Mouse (Mus musculus): ENCODE measurements at regions not wholly inside any gene's neighbourhood (a gene's known extent, or its start where the extent isn't known, plus 50 kb on each side); places are given as distances from the start of the nearest gene placed in this dataset.

DNA sequence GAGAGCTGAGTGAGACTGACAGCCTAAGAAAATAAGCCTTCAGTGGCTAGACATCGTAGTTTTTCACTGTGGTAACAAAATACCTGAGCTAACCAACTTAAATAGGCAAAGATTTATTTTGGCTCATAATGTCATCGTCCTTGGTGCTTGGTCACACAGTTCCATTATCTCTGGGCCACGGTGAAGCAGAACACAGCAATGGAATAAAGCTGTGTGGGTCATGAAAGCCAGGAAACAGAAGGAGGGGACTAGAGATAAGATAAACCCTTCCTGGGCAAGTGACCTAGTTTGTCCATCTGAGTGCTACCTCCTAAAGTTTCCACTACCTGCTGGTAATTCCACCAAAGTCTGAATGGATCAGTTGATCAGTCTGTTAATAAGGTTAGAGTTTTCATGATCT, 134.8 kb upstream of the Gm5129 start:
- no peaks in the 10 kb centered on the region for H3K9me3 ChIP-seq (ENCODE audit: control insufficient read depth, low read length)
- WGBS = 68% methylated on average over 3 of the region's 3 CpGs
- no peaks in the 10 kb centered on the region for H3K4me1 ChIP-seq (replicated peaks; ENCODE audit: control insufficient read depth, insufficient read depth, low read length)
- H3K9ac ChIP-seq (ENCODE audit: low read length) = no peak overlapping the region
- no peak overlapping the region for H3K4me3 ChIP-seq (ENCODE audit: low read depth, low read length)
- H3K27ac ChIP-seq (ENCODE audit: low read depth) = no peak overlapping the region
- no peak for DNase-seq (ENCODE audit: low spot score)
- H3K4me2 ChIP-seq (ENCODE audit: low read length) = no peak overlapping the region
- no peaks in the 10 kb centered on the region for H3K36me3 ChIP-seq (ENCODE audit: control insufficient read depth, insufficient read depth, low read length)
- no peaks in the 10 kb centered on the region for H3K27me3 ChIP-seq (replicated peaks; ENCODE audit: control insufficient read depth, insufficient read depth, low read length)
- no peak for ATAC-seq (replicated peaks; ENCODE audit: low FRiP score, low TSS enrichment, low read depth)

DNA sequence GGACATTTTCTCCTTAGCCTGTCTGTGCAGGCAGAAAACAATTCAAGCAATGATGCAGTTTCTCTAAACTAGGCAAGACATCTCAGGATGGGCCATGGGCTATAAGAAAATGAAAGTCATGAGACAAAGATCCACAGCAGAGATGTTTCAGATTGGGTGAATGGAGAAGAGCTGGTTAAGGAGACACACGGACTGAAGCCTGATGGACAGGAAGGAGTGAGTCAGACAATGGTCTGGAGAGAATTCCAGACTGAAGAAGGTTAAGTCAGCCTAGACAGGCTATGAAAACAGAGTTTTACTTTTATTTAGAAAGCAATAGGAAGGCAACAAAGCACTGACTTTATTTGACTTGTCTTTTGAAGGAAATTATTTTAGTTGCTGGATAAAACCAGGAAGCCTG, 137.5 kb upstream of the Il6 start:
- no peak for ATAC-seq (replicated peaks; ENCODE audit: low FRiP score, low TSS enrichment, low read depth)
- 70% methylated on average over 1 of the region's 1 CpGs for WGBS
- no peaks in the 10 kb centered on the region for H3K4me1 ChIP-seq (replicated peaks; ENCODE audit: control insufficient read depth, insufficient read depth, low read length)

DNA sequence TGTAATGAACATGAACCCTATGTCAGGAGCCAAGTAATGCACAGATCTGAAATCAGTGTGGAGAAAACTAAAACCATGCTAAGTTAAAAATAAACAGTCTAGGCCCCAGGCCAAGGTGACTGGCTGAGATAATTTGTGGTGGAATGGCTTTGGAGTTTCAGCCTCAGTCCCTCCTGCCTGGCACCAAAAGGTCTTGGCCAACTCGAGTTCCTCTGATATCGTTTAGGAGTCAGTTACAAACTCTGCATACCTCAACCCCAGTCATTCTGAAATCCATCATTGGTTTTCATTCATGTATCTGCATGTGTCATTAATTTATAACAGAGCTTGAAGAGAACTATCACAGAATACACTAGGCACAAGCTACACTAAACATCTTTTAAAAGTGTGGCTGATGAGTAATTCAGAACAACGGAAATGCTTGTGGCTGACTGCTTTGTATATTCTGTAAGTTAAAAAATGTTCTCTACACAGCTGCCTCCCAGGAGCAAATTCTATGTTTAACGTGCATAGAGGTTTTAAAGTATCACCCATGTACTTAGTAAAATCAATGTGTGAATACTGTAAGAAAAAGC, 125.6 kb upstream of the Il6 start:
- Histone ChIP-seq H3K4me3 (ENCODE audit: low read depth, low read length) (no peak overlapping the region), H3K9ac (ENCODE audit: low read length) (no peak overlapping the region), H3K36me3 (ENCODE audit: control insufficient read depth, insufficient read depth, low read length) (no peaks in the 10 kb centered on the region), H3K27me3 (replicated peaks; ENCODE audit: control insufficient read depth, insufficient read depth, low read length) (no peaks in the 10 kb centered on the region), H3K9me3 (ENCODE audit: control insufficient read depth, low read length) (no peaks in the 10 kb centered on the region), H3K4me2 (ENCODE audit: low read length) (no peak overlapping the region), H3K27ac (ENCODE audit: low read depth) (no peak overlapping the region), H3K4me1 (replicated peaks; ENCODE audit: control insufficient read depth, insufficient read depth, low read length) (no peaks in the 10 kb centered on the region)
- no peak for DNase-seq (ENCODE audit: low spot score)
- ATAC-seq (replicated peaks; ENCODE audit: low FRiP score, low TSS enrichment, low read depth) = no peak
- 49% methylated on average over 4 of the region's 4 CpGs for WGBS

More for the DNA sequence above, 137.5 kb upstream of the Il6 start:
- no peak overlapping the region for H3K27ac ChIP-seq (ENCODE audit: low read depth)
- no peak overlapping the region for H3K4me2 ChIP-seq (ENCODE audit: low read length)
- no peak overlapping the region for H3K4me3 ChIP-seq (ENCODE audit: low read depth, low read length)
- DNase-seq (ENCODE audit: low spot score) = no peak
- H3K27me3 ChIP-seq (replicated peaks; ENCODE audit: control insufficient read depth, insufficient read depth, low read length) = no peaks in the 10 kb centered on the region
- no peak overlapping the region for H3K9ac ChIP-seq (ENCODE audit: low read length)
- no peaks in the 10 kb centered on the region for H3K36me3 ChIP-seq (ENCODE audit: control insufficient read depth, insufficient read depth, low read length)
- H3K9me3 ChIP-seq (ENCODE audit: control insufficient read depth, low read length) = no peaks in the 10 kb centered on the region

DNA sequence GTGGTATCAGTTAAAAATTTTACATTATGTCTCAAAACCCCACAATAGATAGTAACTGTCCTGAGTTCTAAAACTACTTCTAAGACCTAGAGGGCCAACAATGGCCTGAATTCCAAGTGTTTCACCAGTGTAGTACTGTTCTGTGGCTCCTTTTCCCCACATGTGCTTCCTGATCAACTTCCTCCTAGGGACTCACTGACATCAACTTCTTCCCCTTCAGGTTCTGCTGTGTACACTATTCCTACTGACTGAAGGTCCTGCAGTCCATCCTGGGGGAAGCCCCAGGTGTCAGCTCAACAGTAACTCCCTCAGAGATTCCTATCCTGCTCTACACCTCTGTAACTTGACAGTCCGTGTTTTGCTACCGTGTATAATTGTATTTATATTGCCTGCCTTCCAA, 120.6 kb upstream of the Il6 start:
- Histone ChIP-seq H3K4me3 (ENCODE audit: low read depth, low read length) (no peak overlapping the region), H3K4me1 (replicated peaks; ENCODE audit: control insufficient read depth, insufficient read depth, low read length) (peaks cover 12% of the 10 kb centered on the region), H3K27me3 (replicated peaks; ENCODE audit: control insufficient read depth, insufficient read depth, low read length) (no peaks in the 10 kb centered on the region), H3K9ac (ENCODE audit: low read length) (no peak overlapping the region), H3K36me3 (ENCODE audit: control insufficient read depth, insufficient read depth, low read length) (no peaks in the 10 kb centered on the region), H3K9me3 (ENCODE audit: control insufficient read depth, low read length) (no peaks in the 10 kb centered on the region), H3K4me2 (ENCODE audit: low read length) (no peak overlapping the region), H3K27ac (ENCODE audit: low read depth) (no peak overlapping the region)
- DNase-seq (ENCODE audit: low spot score) (no peak), ATAC-seq (replicated peaks; ENCODE audit: low FRiP score, low TSS enrichment, low read depth) (no peak)
- WGBS = 70% methylated on average over 2 of the region's 2 CpGs

GRCm38 (mm10) chr5:29892861-29893260, 120.1 kb upstream of the Il6 start:
- 75% methylated on average over 2 of the region's 2 CpGs for WGBS
- H3K4me3 ChIP-seq (ENCODE audit: low read depth, low read length) = no peak overlapping the region
- H3K9ac ChIP-seq (ENCODE audit: low read length) = no peak overlapping the region
- no peaks in the 10 kb centered on the region for H3K27me3 ChIP-seq (replicated peaks; ENCODE audit: control insufficient read depth, insufficient read depth, low read length)
- no peaks in the 10 kb centered on the region for H3K9me3 ChIP-seq (ENCODE audit: control insufficient read depth, low read length)
- H3K4me1 ChIP-seq (replicated peaks; ENCODE audit: control insufficient read depth, insufficient read depth, low read length) = peaks cover 12% of the 10 kb centered on the region
- ATAC-seq (replicated peaks; ENCODE audit: low FRiP score, low TSS enrichment, low read depth) (no peak), DNase-seq (ENCODE audit: low spot score) (no peak)
- H3K4me2 ChIP-seq (ENCODE audit: low read length) = no peak overlapping the region
- no peak overlapping the region for H3K27ac ChIP-seq (ENCODE audit: low read depth)
- no peaks in the 10 kb centered on the region for H3K36me3 ChIP-seq (ENCODE audit: control insufficient read depth, insufficient read depth, low read length)

DNA sequence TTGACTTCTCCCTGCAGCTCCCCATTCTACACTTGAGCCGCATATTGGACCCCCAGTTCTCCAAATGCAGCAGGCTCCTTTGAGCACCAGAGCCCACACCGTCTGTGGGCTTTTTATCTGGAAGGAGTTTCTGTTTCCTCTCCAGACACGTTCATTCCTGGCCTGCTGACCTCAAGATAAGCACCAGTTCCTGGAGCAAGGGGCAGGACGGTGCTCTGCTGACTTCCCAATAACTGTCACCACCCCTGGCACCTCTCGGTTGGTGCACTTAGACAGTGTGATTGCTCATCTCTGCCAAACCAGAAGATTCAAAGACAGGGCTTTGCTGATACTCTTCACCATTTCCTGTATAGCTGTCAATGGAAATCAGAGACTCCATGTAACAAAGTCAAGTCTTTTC, 119.1 kb upstream of the Il6 start:
- no peaks in the 10 kb centered on the region for H3K36me3 ChIP-seq (ENCODE audit: control insufficient read depth, insufficient read depth, low read length)
- H3K9me3 ChIP-seq (ENCODE audit: control insufficient read depth, low read length) = no peaks in the 10 kb centered on the region
- peaks cover 12% of the 10 kb centered on the region for H3K4me1 ChIP-seq (replicated peaks; ENCODE audit: control insufficient read depth, insufficient read depth, low read length)
- no peaks in the 10 kb centered on the region for H3K27me3 ChIP-seq (replicated peaks; ENCODE audit: control insufficient read depth, insufficient read depth, low read length)
- H3K27ac ChIP-seq (ENCODE audit: low read depth) = peak overlapping the region; percentile 4; the same call in 1 of the 2 replicates
- DNase-seq (ENCODE audit: low spot score) (no peak), ATAC-seq (replicated peaks; ENCODE audit: low FRiP score, low TSS enrichment, low read depth) (no peak)
- H3K4me2 ChIP-seq (ENCODE audit: low read length) = no peak overlapping the region
- no peak overlapping the region for H3K4me3 ChIP-seq (ENCODE audit: low read depth, low read length)
- H3K9ac ChIP-seq (ENCODE audit: low read length) = no peak overlapping the region
- 24% methylated on average over 5 of the region's 5 CpGs for WGBS

DNA sequence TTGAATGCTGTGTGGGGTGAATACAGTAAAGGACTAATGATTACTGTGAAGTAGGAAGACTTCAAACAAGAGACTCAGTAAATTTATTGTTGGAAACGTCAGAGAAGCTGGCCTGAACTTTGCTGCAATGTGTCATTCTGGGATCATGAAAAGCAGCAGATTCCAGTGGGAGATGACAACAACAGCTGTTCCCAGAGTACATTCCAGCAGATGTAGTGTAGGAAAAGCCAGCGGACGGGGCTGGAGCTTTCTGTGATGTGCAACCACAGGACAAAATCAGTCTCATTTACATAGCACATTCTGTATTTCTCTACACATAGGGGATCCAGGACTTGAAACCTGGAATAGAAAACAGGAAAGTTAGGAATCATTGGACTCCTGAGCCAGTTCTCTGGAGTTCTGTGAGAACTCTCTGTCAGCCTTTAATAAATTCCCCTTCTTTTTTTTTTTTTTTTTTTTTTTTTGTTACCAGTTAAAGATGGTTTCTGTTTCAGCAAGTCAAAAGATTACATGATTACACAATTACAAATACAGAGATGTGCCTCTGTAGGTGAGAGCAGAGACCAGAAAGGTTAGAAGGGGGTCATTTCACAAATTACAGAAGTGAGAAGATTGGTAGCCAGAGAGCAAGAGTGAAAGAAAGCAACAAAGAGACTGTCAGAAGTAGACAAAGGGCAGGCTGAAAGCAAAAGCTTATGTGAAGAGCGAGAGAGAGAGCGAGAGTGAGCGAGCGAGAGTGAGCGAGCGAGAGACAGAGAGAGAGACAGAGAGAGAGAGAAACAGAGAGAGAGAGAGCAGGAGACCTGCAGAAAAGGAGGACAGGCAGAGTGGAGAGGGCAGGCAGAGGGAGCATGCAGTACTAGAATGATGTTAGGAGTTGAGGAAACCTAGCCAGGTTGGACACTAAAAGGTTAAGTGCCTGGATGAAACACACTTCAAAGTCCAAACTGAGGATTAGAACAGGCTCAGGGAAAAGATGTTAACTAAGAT, 118.0 kb upstream of the Il6 start:
- H3K9me3 ChIP-seq (ENCODE audit: control insufficient read depth, low read length) = no peaks in the 10 kb centered on the region
- DNase-seq (ENCODE audit: low spot score) (peak; percentile 58), ATAC-seq (replicated peaks; ENCODE audit: low FRiP score, low TSS enrichment, low read depth) (no peak)
- H3K27ac ChIP-seq (ENCODE audit: low read depth) = peak overlapping the region; percentile 44; the same call in 1 of the 2 replicates
- no peaks in the 10 kb centered on the region for H3K36me3 ChIP-seq (ENCODE audit: control insufficient read depth, insufficient read depth, low read length)
- no peaks in the 10 kb centered on the region for H3K27me3 ChIP-seq (replicated peaks; ENCODE audit: control insufficient read depth, insufficient read depth, low read length)
- peaks cover 12% of the 10 kb centered on the region for H3K4me1 ChIP-seq (replicated peaks; ENCODE audit: control insufficient read depth, insufficient read depth, low read length)
- H3K4me3 ChIP-seq (ENCODE audit: low read depth, low read length) = no peak overlapping the region
- peak overlapping the region; percentile 29; the same call in 1 of the 2 replicates for H3K4me2 ChIP-seq (ENCODE audit: low read length)
- WGBS = 25% methylated on average over 9 of the region's 9 CpGs
- H3K9ac ChIP-seq (ENCODE audit: low read length) = no peak overlapping the region

DNA sequence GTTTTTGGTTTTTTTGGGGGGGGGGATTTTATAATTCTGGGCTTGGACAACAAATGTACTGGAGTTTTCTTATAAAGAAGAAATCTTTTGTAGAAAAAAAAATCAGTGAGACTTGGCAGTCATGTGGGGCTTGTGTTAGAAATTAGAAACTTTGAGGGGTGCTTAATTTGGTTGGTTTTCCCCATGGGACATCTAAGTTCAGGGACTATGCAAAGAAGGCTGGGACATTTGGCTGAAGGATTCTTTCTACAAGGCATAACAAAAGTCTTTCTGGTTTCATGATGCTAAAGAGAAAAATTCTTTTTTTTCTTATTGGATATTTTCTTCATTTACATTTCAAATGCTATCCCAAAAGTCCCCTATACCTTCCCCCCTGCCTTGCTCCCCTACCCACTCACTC, 115.3 kb upstream of the Il6 start:
- no peak for ATAC-seq (replicated peaks; ENCODE audit: low FRiP score, low TSS enrichment, low read depth)
- DNase-seq (ENCODE audit: low spot score) = no peak
- Histone ChIP-seq H3K4me2 (ENCODE audit: low read length) (no peak overlapping the region), H3K9ac (ENCODE audit: low read length) (no peak overlapping the region), H3K4me1 (replicated peaks; ENCODE audit: control insufficient read depth, insufficient read depth, low read length) (peaks cover 12% of the 10 kb centered on the region), H3K36me3 (ENCODE audit: control insufficient read depth, insufficient read depth, low read length) (no peaks in the 10 kb centered on the region), H3K4me3 (ENCODE audit: low read depth, low read length) (no peak overlapping the region), H3K9me3 (ENCODE audit: control insufficient read depth, low read length) (no peaks in the 10 kb centered on the region), H3K27me3 (replicated peaks; ENCODE audit: control insufficient read depth, insufficient read depth, low read length) (no peaks in the 10 kb centered on the region), H3K27ac (ENCODE audit: low read depth) (no peak overlapping the region)
